In the genomic region with DNA sequence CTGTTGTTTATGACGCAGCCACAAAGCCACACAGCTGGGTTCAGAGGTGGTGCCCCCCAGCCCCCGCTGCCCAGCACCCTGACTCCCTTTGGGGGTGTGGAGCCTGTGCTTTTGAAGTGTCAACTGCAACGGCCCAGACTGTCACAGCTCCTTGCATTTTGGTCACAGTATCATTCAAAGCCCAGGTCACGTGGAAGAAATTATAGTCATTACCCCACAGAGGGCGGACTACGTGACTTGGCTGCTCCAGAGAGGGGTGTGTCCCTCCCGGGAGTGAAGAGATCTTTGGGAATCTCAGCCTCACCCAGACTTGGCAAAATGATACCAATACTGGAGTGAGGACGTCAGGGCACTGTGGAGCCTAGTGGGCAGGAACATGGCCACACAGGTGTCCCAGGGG, we compare ENCODE assay signal across 20 mouse cellular contexts.
"Had no signal": no experiment of that assay in that cellular context is flagged by ENCODE, and none has a peak within 500 bp of the region (broad histone marks: within the 10 kb centered on the region; RNA-seq: fewer than 3 reads in every experiment).

No protein-coding gene starts in this region.

- H3K4me3 ChIP-seq: limb, embryonic 12.5 days; limb, embryonic 15.5 days; midbrain, embryonic 12.5 days; midbrain, embryonic 15.5 days; neural tube, embryonic 12.5 days; neural tube, embryonic 15.5 days; stomach, embryonic 15.5 days had no signal

- H3K9ac ChIP-seq: limb, embryonic 12.5 days; limb, embryonic 15.5 days; liver, embryonic 14.5 days; liver, postnatal 0 days; lung, embryonic 14.5 days; midbrain, embryonic 12.5 days; midbrain, embryonic 15.5 days; neural tube, embryonic 12.5 days; neural tube, embryonic 15.5 days; stomach, embryonic 15.5 days had no signal

- H3K4me1 ChIP-seq: stomach, embryonic 15.5 days had no signal

- H3K36me3 ChIP-seq: limb, embryonic 12.5 days; limb, embryonic 15.5 days; midbrain, embryonic 12.5 days; midbrain, embryonic 15.5 days; neural tube, embryonic 12.5 days; neural tube, embryonic 15.5 days; stomach, embryonic 15.5 days had no signal

- ATAC-seq: liver, postnatal 0 days; lung, postnatal 0 days; midbrain, embryonic 15.5 days had no signal

- H3K4me2 ChIP-seq: limb, embryonic 12.5 days; limb, embryonic 15.5 days; liver, embryonic 11.5 days; lung, embryonic 14.5 days; midbrain, embryonic 12.5 days; midbrain, embryonic 15.5 days; neural tube, embryonic 12.5 days; neural tube, embryonic 15.5 days; stomach, embryonic 15.5 days had no signal

- H3K27ac ChIP-seq: limb, embryonic 12.5 days; limb, embryonic 15.5 days; liver, embryonic 14.5 days; macrophage; midbrain, embryonic 12.5 days; midbrain, embryonic 15.5 days; neural tube, embryonic 12.5 days; neural tube, embryonic 15.5 days; stomach, embryonic 15.5 days had no signal

- H3K9me3 ChIP-seq: limb, embryonic 15.5 days; midbrain, embryonic 12.5 days; midbrain, embryonic 15.5 days; neural tube, embryonic 12.5 days; neural tube, embryonic 15.5 days; stomach, embryonic 15.5 days had no signal

- H3K27me3 ChIP-seq: limb, embryonic 12.5 days; limb, embryonic 15.5 days; midbrain, embryonic 12.5 days; midbrain, embryonic 15.5 days; neural tube, embryonic 12.5 days; neural tube, embryonic 15.5 days; stomach, embryonic 15.5 days had no signal

- DNase-seq: kidney, postnatal 14 days; kidney, postnatal 4 days; left cerebral cortex, postnatal 4 days; liver, postnatal 0 days; lung, embryonic 14.5 days; retina, postnatal 1 day; right cerebral cortex, postnatal 25 days; spleen, adult 18-20 months; thymus, postnatal 25 days had no signal
